Mouse (Mus musculus): ENCODE measurements at regions not wholly inside any gene's neighbourhood (a gene's known extent, or its start where the extent isn't known, plus 50 kb on each side); places are given as distances from the start of the nearest gene placed in this dataset.

DNA sequence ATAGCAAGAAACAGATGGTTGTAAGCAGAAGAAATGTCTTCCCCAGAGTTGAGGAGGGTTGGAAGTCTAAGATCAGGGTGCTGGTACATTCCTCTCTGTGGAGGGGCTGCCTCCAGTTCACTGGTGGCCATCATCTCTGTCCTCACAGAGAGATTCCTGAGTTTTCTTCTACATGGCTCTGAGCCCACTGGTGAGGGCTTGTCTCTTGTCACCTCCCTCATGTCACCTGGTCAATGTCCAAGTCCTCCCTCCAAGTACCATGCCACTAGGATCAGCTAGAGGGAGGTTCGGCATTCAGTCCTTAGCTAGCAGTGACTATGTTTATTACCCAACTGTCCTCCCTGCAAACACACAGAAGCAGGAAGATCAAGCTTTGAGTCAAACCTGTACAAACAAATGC, 258.3 kb downstream of the Tgfb2 start:
- no peak for DNase-seq (ENCODE audit: low spot score)

- DNase-seq (ENCODE audit: low spot score) = peak; percentile 28
Measured at GRCm38 (mm10) chr1:186444701-186445131, 261.1 kb downstream of the Tgfb2 start.

DNA sequence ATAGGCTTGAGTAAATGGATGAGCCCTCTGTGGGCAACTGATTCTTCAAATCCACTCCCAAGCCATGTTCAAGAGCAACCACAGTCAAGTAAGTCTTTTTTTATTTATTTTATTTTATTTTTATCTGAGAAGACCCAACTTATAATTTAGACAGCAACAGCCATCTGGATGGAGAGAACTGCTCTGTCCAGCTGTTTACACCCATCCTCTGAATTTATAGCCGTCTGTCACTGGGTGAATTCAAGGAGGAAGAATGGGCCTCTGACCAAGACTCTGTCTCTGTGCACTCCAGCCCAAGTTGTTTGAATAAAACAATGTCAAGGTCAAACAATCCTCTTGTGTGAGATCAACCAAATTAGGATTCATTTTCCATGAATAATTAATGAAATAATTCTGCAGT, 263.6 kb downstream of the Tgfb2 start:
- DNase-seq (ENCODE audit: low spot score) = no peak

DNA sequence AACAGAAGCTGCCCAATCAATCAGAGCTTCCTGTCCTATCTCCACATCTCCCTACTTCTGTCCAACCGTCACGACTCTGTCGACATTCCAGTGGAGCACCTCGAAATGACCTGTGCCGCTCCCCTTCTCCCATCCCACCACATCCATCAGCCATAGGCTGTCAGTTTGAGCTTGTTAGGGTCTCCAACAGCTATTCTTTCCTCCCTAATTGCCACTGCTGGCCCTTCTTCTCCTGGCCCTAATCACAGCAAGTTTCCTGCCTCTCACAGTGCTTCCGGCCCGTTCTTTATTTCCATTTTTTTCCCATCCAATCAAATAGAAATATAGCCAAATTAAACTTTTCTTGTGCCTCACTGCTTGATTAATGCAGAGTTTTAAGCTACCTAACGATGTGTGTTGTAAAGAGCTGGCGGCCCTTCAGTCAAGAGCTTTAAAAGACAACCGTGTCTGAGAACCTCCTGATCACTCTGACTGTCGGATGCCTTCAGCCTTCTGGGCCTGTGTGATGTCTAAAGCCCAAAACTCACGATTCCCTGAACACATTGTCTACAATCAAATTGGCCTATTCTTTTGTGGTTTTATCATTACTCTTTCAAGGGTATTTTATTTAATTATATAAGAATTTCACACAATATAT, 270.3 kb downstream of the Tgfb2 start:
- DNase-seq (ENCODE audit: low spot score) = no peak

GRCm38 (mm10) chr1:186434782-186435181, 271.0 kb downstream of the Tgfb2 start:
- DNase-seq (ENCODE audit: low spot score) = no peak

DNA sequence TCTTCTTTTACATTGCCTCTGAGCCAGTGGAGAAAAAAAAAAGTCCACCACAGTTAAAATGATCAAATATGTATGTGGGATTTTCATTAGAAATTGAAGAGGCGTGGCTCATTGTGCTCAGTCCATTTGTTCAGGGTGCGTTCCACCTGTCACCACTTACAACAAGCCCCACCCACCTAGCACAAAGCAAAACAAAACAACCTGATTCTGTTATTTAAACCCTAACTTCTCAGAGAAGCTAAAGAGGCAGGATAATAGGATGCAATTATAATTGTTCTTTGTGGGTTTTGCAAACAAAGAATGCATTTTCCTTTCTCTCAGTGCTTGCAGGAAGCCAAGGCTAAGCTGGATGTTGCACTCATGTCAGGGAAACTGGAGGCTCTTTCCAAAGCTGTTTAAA, 271.8 kb downstream of the Tgfb2 start:
- DNase-seq (ENCODE audit: low spot score) = no peak

DNA sequence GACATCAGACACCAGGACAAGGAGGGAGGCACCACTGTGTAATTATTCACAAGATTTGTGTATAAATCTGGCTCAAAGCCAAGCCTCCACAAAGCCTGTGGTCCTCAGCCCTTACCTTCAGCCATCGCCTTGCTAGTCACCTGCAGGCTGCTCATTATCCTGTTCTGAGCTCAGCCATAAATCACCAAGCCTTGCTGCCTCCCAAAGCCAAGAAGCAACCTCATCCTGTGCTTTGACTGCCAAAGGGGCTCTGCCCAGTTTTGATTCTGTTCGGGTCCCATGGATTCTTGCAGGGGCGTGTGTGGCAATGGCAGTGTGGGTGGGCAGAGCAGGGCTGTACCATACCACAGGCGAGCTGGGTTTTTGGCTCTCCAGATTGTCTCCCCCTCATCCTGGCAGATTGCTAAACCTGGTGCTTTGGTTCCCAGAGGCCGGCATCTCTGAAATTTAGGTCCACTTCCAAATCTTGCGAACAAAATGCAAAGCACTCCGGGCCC, 272.6 kb downstream of the Tgfb2 start:
- DNase-seq (ENCODE audit: low spot score) = no peak

DNA sequence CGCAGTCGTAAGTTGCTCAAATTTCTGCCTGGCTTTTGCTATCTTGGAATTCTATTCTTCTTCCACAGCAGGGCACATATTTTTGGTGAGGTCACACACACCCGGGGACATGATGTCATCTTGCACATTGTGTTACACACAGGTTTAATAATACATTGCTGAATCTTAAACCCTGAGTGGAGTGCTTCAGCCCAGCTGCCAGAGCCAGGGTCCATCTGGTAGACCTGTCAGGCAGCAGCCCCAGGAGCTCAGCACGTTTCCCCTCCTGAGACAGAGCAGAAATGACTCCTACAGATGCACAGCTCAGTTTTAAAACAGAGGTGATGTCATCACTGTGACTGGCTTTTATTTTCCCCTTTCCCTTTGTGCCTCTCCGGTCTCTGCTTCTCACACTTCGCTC, 280.4 kb downstream of the Tgfb2 start:
- no peak for DNase-seq (ENCODE audit: low spot score)

GRCm38 (mm10) chr1:186424084-186424483, 281.7 kb downstream of the Tgfb2 start:
- no peak for DNase-seq (ENCODE audit: low spot score)

GRCm38 (mm10) chr1:186417101-186417500, 288.7 kb downstream of the Tgfb2 start:
- no peak for DNase-seq (ENCODE audit: low spot score)

DNA sequence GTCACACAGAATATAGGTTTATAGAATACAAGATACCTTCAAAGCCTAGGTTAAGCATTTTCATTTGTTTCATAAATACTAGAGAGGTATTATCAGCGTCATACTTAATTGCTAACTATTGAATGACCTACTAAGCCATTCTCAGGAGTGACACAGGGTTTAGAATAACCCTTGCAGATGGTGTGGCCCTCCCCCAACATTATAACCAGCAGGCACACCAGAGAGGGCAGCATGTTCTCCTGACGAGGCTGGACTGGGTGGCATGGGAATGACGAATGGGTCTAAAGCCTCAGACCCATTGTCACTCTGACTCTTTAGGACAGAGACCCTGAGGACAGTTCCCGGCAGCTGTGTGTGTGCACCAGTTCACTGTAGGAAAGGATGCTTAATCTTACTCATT, 290.5 kb downstream of the Tgfb2 start:
- DNase-seq (ENCODE audit: low spot score) = no peak

GRCm38 (mm10) chr1:186413886-186414245, 291.9 kb downstream of the Tgfb2 start:
- peak; percentile 46 for DNase-seq (ENCODE audit: low spot score)

GRCm38 (mm10) chr1:186413064-186413885, 292.5 kb downstream of the Tgfb2 start:
- DNase-seq (ENCODE audit: low spot score) = no peak

DNA sequence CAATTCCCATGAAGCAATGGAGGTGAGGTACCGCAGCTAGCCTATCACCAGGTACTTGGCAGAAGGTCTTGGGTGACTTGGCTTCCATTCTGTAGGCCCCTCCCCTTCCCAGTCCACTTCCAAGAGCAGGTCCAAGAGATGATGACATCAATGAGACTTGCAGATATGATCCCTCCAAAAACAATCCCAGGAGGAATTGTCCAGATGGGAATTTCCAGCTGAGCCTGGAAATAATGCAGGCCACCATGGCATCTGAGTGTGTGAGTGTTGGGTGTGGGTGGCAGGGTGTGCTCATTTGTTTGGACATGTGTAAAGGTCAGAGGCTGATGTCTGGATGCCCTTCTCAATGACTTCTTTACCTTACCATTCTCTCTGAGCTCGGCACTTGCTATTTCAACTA, 293.5 kb downstream of the Tgfb2 start:
- DNase-seq (ENCODE audit: low spot score) = no peak

GRCm38 (mm10) chr1:186408986-186409441, 291.9 kb upstream of the Lyplal1 start:
- DNase-seq (ENCODE audit: low spot score) = no peak

DNA sequence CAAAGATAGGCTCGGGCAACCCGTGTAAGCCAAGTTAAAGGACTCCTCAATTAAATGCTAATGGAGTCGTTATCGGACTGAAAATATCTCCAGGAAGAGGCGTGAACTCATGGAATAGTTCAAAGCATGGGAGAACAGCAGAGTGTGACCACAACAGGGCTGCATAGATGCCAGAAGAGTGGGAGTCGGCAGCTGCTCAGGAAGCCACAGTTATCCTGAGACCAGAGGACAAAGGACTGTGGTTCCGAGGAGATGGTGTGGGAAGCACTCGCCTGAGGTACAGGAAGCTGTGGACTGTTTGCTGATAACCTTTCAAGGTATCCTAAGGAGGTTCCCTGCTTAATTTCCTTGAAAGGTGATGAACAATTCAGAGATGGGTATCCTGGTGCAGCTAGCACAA, 290.5 kb upstream of the Lyplal1 start:
- DNase-seq (ENCODE audit: low spot score) = peak; percentile 45

- DNase-seq (ENCODE audit: low spot score) = no peak
Measured at GRCm38 (mm10) chr1:186405693-186406092, 288.6 kb upstream of the Lyplal1 start.

DNA sequence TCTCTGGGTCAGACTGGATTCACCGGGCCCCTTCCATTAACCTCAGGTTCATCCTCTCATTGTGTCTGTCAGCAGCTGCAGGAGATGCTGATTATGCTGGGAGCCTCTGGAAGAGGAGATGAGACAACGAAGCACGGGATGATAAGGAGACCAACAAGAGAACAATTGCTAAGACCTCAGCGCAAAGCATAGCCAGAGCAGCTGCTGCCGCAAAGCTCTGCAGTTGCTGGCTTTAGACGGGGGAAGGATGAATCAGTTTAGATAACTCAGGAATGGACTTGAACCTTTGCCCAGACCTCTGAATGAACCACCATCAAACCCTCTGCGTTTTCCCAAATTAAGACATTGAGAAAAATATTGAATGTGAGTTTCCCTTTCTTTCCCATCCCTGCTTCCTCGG, 282.7 kb upstream of the Lyplal1 start:
- DNase-seq (ENCODE audit: low spot score) = peak; percentile 73

GRCm38 (mm10) chr1:186393005-186393404, 275.9 kb upstream of the Lyplal1 start:
- DNase-seq (ENCODE audit: low spot score) = no peak

DNA sequence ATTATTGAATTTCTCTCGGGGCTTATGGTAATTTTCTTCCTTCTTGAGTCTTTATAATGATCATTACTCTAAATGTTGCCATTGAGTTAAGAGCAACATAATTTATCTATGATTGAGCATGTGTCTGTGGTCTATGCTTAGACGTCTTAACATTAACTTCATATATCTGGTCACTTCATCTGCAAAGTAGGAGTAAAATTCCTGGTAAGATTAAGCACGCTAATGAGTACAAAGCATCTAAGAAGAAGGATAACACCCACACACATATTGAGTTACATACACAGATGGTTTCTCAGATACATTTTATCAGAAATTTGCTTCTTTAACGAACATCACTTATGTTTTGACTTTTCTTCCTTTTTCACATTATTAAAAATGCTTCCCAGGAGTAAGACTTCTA, 267.3 kb upstream of the Lyplal1 start:
- no peak for DNase-seq (ENCODE audit: low spot score)

GRCm38 (mm10) chr1:186383453-186383852, 266.3 kb upstream of the Lyplal1 start:
- DNase-seq (ENCODE audit: low spot score) = no peak

- no peak for DNase-seq (ENCODE audit: low spot score)
Measured at GRCm38 (mm10) chr1:186383006-186383405, 265.9 kb upstream of the Lyplal1 start.
